ENCODE assay signal across 34 mouse cellular contexts in the genomic region with DNA sequence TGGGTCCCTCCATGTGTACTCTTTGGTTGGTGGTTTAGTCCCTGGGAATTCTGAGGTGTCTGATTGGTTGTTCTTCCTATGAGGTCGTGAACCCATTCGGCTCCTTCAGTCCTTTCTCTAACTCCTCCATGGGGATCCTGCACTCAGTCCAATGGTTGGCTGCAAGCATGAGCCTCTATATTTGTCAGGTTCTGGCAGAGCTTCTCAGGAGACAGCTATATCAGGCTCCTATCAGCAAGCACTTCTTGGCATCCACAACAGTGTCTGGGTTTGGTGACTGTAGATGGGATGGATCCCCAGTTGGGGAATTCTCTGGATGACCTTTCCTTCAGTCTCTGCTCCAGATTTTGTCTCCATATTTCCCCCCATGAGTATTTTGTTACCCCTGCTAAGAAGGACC. TPM values are rescaled to one million over a fixed set of nuclear protein-coding genes. Genes with fewer than 3 reads are reported as not detected.
"Had no signal": no experiment of that assay in that cellular context is flagged by ENCODE, and none has a peak within 500 bp of the region (broad histone marks: within the 10 kb centered on the region; RNA-seq: fewer than 3 reads in every experiment).

No protein-coding gene starts in this region.

RNA-seq across cellular contexts. Expression of a gene that starts 32.9 kb away (rescaled TPM):
- total RNA-seq: left cerebral cortex, postnatal 10 days; left cerebral cortex, postnatal 14 days; left cerebral cortex, postnatal 25 days; left cerebral cortex, postnatal 36 days; left cerebral cortex, postnatal 4 days; liver, adult 2 months; megakaryocyte progenitor cell, adult 5-6 weeks; megakaryocyte, adult 5-6 weeks; megakaryocyte-erythroid progenitor cell, adult 5-6 weeks; midbrain, postnatal 0 days; monocyte, adult 5-6 weeks had no signal
- polyA plus RNA-seq: limb, embryonic 10.5 days; limb, embryonic 11.5 days; limb, embryonic 14.5 days; limb, embryonic 15.5 days; liver, adult 2 months; liver, embryonic 11.5 days; liver, embryonic 12.5 days; liver, embryonic 13.5 days; liver, embryonic 14.5 days; liver, embryonic 15.5 days; liver, embryonic 16.5 days; liver, postnatal 0 days; lung, adult 2 months; lung, embryonic 14.5 days; lung, embryonic 15.5 days; lung, embryonic 16.5 days; lung, postnatal 0 days; macrophage; midbrain, embryonic 10.5 days; midbrain, embryonic 11.5 days; midbrain, embryonic 12.5 days; midbrain, embryonic 13.5 days; myocyte; neural tube, embryonic 11.5 days had no signal
